Mouse (Mus musculus) small intestine, adult 10 weeks (tissue): ENCODE results near the gene Mpp1. TPM values are rescaled to one million over a fixed set of nuclear protein-coding genes. Genes with fewer than 3 reads are reported as not detected.

Experiments
- polyA plus RNA-seq: library from polyadenylated mRNA; stranded (reverse); fragments of 350-450 nt; fragmentation: Illumina TruSeq; extraction: RNeasy Lipid Tissue Mini Kit (QIAGEN cat#74804); gene quantifications from one replicate; pipeline ENCODE4 v1.2.3, GENCODE M21; 2014; ENCODE audit warnings: low replicate concordance

The Mpp1 gene
- polyA plus RNA-seq = 326 TPM

GRCm38 (mm10) chrX:75130467-75131160 is at the start of gene Mpp1:
TSS of gene Mpp1 (minus strand) at chrX:75131016.

GRCm38 (mm10) chrX:75163670-75164069 is 32.9 kb upstream of the Mpp1 start, which contains the start of gene Smim9:
TSS of gene Smim9 (minus strand) at chrX:75163770.

GRCm38 (mm10) chrX:75095369-75096162 is 35.2 kb downstream of the Mpp1 start, which contains the start of gene Dkc1:
TSS of gene Dkc1 (plus strand) at chrX:75095854.

GRCm38 (mm10) chrX:75084774-75085508 is 45.9 kb downstream of the Mpp1 start, which contains the start of gene Gab3:
TSS of gene Gab3 (minus strand) at chrX:75085458.

Other genes starting within 250 kb of the Mpp1 start
- 1.4 TPM for gene Gab3, start 45.6 kb downstream of the Mpp1 start, polyA plus RNA-seq
- gene Dkc1, start 35.2 kb downstream of the Mpp1 start, polyA plus RNA-seq = 45.8 TPM
- gene Smim9, start 32.8 kb upstream of the Mpp1 start, polyA plus RNA-seq = not detected